26 mouse cellular contexts compared by ENCODE assay signal in genomic region chr14:62541751-62542150, GRCm38 (mm10). TPM values are rescaled to one million over a fixed set of nuclear protein-coding genes. Genes with fewer than 3 reads are reported as not detected.
DNase-seq lines count a peak whose midpoint lies in the region; TF ChIP-seq lines count a peak whose summit lies in the region.
"Had no signal": no experiment of that assay in that cellular context is flagged by ENCODE, and none has a peak within 500 bp of the region (broad histone marks: within the 10 kb centered on the region; RNA-seq: fewer than 3 reads in every experiment).

No protein-coding gene starts in this region.

- no peak overlapping the region for H3K4me3 ChIP-seq in heart, adult 2 months
- no peak overlapping the region for H3K4me3 ChIP-seq in heart, embryonic 10.5 days
- H3K4me3 ChIP-seq in liver, adult 2 months (ENCODE audit: insufficient read depth, low read depth, low read length), result no peak overlapping the region
- H3K4me3 ChIP-seq: embryonic facial prominence, embryonic 12.5 days; forebrain, embryonic 15.5 days; heart, embryonic 15.5 days; hindbrain, embryonic 15.5 days had no signal

- H3K9ac ChIP-seq in heart, adult 2 months (ENCODE audit: low read depth, low read length), result no peak overlapping the region
- no peak overlapping the region for H3K9ac ChIP-seq in liver, adult 2 months (ENCODE audit: low read depth, low read length)
- H3K9ac ChIP-seq: embryonic facial prominence, embryonic 12.5 days; forebrain, embryonic 15.5 days; heart, embryonic 15.5 days; hindbrain, embryonic 15.5 days had no signal

- TF ChIP-seq POLR2A in heart, adult 2 months (IDR thresholded peaks at IDR 0.05; ENCODE audit: insufficient read depth, low read depth, low read length), result no peak
- TF ChIP-seq POLR2A in liver, adult 2 months (IDR thresholded peaks at IDR 0.05; ENCODE audit: extremely low read depth, insufficient read depth, low read length), result no peak

- peak overlapping the region; percentile 7 for H3K27ac ChIP-seq in heart, adult 2 months
- H3K27ac ChIP-seq in heart, embryonic 10.5 days, result no peak overlapping the region
- H3K27ac ChIP-seq in liver, adult 2 months (replicated peaks; ENCODE audit: insufficient read depth, low read depth, low read length), result peak overlapping the region; percentile 51; the same call in 1 of the 2 replicates
- H3K27ac ChIP-seq: embryonic facial prominence, embryonic 12.5 days; forebrain, embryonic 15.5 days; heart, embryonic 15.5 days; hindbrain, embryonic 15.5 days had no signal

- H3K27me3 ChIP-seq in heart, adult 2 months (ENCODE audit: control insufficient read depth, insufficient read depth, low read length), result no peaks in the 10 kb centered on the region
- no peaks in the 10 kb centered on the region for H3K27me3 ChIP-seq in heart, embryonic 10.5 days (ENCODE audit: insufficient read depth, poor library complexity, severe bottlenecking)
- H3K27me3 ChIP-seq in liver, adult 2 months (ENCODE audit: control insufficient read depth, insufficient read depth, low read length), result no peaks in the 10 kb centered on the region
- H3K27me3 ChIP-seq: embryonic facial prominence, embryonic 12.5 days; forebrain, embryonic 15.5 days; heart, embryonic 15.5 days; hindbrain, embryonic 15.5 days had no signal

- H3K9me3 ChIP-seq in heart, embryonic 10.5 days, result no peaks in the 10 kb centered on the region
- H3K9me3 ChIP-seq: embryonic facial prominence, embryonic 12.5 days; forebrain, embryonic 15.5 days; G1E; heart, embryonic 15.5 days; hindbrain, embryonic 15.5 days had no signal

- WGBS in heart, adult 2 months, result 65% methylated on average over 1 of the region's 1 CpGs
- WGBS in heart, embryonic 10.5 days, result 74% methylated on average over 1 of the region's 1 CpGs
- 19% methylated on average over 1 of the region's 1 CpGs for WGBS in liver, adult 2 months

- intact Hi-C loops in heart, adult 2 months (cut with DNase I), result no loop called here

- no peaks in the 10 kb centered on the region for H3K36me3 ChIP-seq in heart, adult 2 months (ENCODE audit: control insufficient read depth, insufficient read depth, low read length)
- no peaks in the 10 kb centered on the region for H3K36me3 ChIP-seq in heart, embryonic 10.5 days
- no peaks in the 10 kb centered on the region for H3K36me3 ChIP-seq in liver, adult 2 months (ENCODE audit: control insufficient read depth, insufficient read depth, low read length)
- H3K36me3 ChIP-seq: embryonic facial prominence, embryonic 12.5 days; forebrain, embryonic 15.5 days; G1E; heart, embryonic 15.5 days; hindbrain, embryonic 15.5 days had no signal

- TF ChIP-seq CTCF in heart, adult 2 months (IDR thresholded peaks at IDR 0.05), result no peak
- no peak for TF ChIP-seq CTCF in liver, adult 2 months (IDR thresholded peaks at IDR 0.05; ENCODE audit: low read depth, low read length)

- no peak for DNase-seq in heart, adult 2 months
- DNase-seq in heart, embryonic 10.5 days (ENCODE audit: low spot score), result no peak
- peak; percentile 76 for DNase-seq in liver, adult 2 months (ENCODE audit: extremely low read depth, low read depth, low spot score)
- no peak for DNase-seq in liver
- peak; percentile 27 for DNase-seq in NIH3T3 (ENCODE audit: low read depth)
- DNase-seq in skeletal muscle tissue, adult 2 months (ENCODE audit: low read depth, low spot score), result peak; percentile 43
- no peak for DNase-seq in right cerebral cortex, adult 18-20 months
- DNase-seq: adrenal gland, postnatal 14 days; B cell, adult 2 months; cerebellum, adult 11-12 months; cerebellum, adult 9-10 months; cerebellum, postnatal 25 days; gastrocnemius, postnatal 14 days; heart, adult 11 months; heart, postnatal 14 days; kidney, adult 11 months had no signal

- no peaks in the 10 kb centered on the region; the same call in 1 of the 2 replicates for H3K4me1 ChIP-seq in heart, adult 2 months (ENCODE audit: control insufficient read depth, insufficient read depth, low read length)
- H3K4me1 ChIP-seq in heart, embryonic 10.5 days, result no peaks in the 10 kb centered on the region
- H3K4me1 ChIP-seq in liver, adult 2 months (ENCODE audit: control insufficient read depth, insufficient read depth, low read length), result peaks cover 9% of the 10 kb centered on the region
- H3K4me1 ChIP-seq: embryonic facial prominence, embryonic 12.5 days; forebrain, embryonic 15.5 days; heart, embryonic 15.5 days; hindbrain, embryonic 15.5 days had no signal

- no peaks in the 10 kb centered on the region for H3K79me2 ChIP-seq in heart, adult 2 months (replicated peaks; ENCODE audit: control insufficient read depth, insufficient read depth, low read length)
- H3K79me2 ChIP-seq in liver, adult 2 months (ENCODE audit: control insufficient read depth, insufficient read depth, low read length), result no peaks in the 10 kb centered on the region

- TF ChIP-seq EP300 in heart, adult 2 months (IDR thresholded peaks at IDR 0.05; ENCODE audit: insufficient read depth, low read depth, low read length), result no peak

RNA-seq across cellular contexts. Expression of gene Fam124a, which starts 13.8 kb away (rescaled TPM):
- 1 to 10 TPM; 3.4 TPM for total RNA-seq in heart, adult 2 months (2021)
- polyA plus RNA-seq in heart, adult 2 months (2012; rRNA removed), result 5.6 and 7.9 TPM in 2 replicates
- 1.4 and 2.0 TPM in 2 replicates for polyA plus RNA-seq in heart, embryonic 10.5 days (2016; fragmentation: Nextera tagmentation; extraction: Ambion mirVana)
- 3.6 and 4.2 TPM in 2 replicates for total RNA-seq in liver, adult 2 months (2014; rRNA removed)
- polyA plus RNA-seq in liver, adult 2 months (2012; rRNA removed), result 4.7 and 9.8 TPM in 2 replicates
- polyA plus RNA-seq: CD4-positive, CD25-positive, alpha-beta regulatory T cell, adult 4 months; G1E had no signal

RNA-seq across cellular contexts. Expression of gene Gm4131, which starts 25.0 kb away (rescaled TPM):
- total RNA-seq in heart, adult 2 months (2021), result not detected
- not detected in 2 replicates for polyA plus RNA-seq in heart, adult 2 months (2012; rRNA removed)
- not detected in 2 replicates for polyA plus RNA-seq in heart, embryonic 10.5 days (2016; fragmentation: Nextera tagmentation; extraction: Ambion mirVana)
- not detected in 2 replicates for total RNA-seq in liver, adult 2 months (2014; rRNA removed)
- polyA plus RNA-seq in liver, adult 2 months (2012; rRNA removed), result not detected in 2 replicates
- total RNA-seq: adrenal gland, adult 18-20 months; adrenal gland, postnatal 14 days; G1E; gastrocnemius, postnatal 14 days; heart, postnatal 14 days had no signal
- polyA plus RNA-seq: CD4-positive, CD25-positive, alpha-beta regulatory T cell, adult 4 months; cortical plate, adult 2 months; embryonic facial prominence, embryonic 12.5 days; forebrain, embryonic 11.5 days; forebrain, embryonic 15.5 days; G1E; heart, embryonic 15.5 days; hindbrain, embryonic 11.5 days had no signal

Comparison
In these comparisons a context has a peak if more than half of its experiments do, and no peak if none do; other contexts are left out.
1. DNase-seq: peak in liver, adult 2 months (single experiment), NIH3T3 (single experiment) and skeletal muscle tissue, adult 2 months (single experiment); none in heart, adult 2 months (0 of 2), heart, embryonic 10.5 days (single experiment), liver (single experiment) and right cerebral cortex, adult 18-20 months (single experiment).